Mouse (Mus musculus): Measurements from ENCODE around the gene Nt5m.

Nt5m gene

DNA sequence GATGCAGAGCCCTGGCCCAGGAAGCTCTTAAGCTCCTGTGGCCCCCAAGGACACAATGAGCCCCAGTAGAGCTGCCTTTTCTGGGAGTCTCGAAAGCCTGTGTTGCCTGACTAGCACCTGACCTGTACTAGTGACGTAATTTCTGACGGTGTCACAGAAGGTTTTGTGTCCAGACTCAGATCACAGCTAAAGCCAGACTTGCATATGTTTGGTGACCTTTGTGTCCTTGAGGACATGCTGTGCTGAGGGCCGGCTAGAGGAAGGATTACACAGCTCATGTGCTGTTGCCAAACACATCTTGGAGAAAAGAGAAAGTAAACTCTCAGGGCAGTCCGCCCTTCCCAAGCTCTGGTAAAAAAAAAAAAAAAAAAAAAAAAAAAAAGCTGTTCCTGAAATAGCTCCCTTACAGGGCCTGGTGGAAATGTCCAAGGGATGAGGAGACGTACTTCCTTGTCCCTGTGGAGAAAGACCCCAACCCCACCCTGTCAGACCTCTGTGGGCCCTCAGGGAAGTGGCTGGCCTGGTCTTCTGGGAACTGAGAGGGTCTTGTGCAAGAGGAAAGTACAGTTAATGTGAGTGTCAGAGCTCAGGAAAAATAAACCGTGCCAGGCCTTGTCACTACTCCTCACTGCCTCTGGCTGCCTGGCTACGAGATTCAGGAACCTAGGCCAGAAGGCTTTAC, 62.9 kb downstream of the Nt5m start:
- DNase-seq (ENCODE audit: low read depth, low spot score): no peak

DNA sequence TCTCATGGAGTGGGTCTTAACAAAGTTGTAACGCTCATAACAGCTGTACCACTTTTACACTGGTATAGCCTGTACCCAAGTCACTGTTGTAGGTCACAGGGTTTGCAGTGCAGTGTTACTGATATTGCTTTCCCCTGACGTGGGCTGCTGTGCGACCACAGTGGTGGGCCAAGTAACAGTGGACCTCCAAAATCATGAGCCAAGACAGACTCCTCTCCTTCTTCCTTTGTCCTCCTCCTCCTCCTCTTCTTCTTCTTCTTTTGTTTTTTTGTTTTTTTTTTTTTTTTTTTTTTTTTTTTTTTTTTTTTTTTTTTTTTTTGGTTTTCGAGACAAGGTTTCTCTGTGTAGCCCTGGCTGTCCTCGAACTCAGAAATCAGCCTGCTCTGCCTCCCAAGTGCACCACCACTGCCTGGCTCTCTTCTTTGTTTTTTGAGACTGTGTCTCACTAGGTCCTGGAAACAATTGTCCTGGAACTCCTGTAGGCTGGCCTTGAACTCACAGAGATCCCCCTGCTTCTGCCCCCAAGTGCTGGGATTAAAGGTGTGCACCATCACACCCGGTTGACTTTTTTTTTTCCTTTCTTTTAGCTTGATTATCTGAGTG, 67.4 kb downstream of the Nt5m start:
- no peak for DNase-seq (ENCODE audit: low read depth, low spot score)

DNA sequence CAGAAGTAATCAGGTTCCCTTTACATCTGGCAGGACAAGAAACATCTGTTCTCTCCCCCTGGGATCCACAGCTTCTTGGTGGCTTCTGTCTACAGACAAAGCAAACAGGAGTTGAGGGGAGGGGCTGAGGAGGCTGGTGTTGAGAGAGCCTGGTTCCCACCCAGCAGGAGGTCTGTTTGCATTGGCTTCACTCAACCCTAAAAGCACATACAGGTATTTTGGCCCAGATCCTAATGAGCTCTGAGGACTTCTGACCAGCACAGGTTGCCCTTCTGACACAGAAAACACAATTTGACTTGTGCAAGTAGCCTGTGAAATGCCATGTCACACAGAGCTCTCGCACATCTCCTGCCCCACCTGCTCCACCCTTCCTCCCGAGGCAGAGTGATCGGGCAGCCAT, 69.2 kb downstream of the Nt5m start:
- DNase-seq (ENCODE audit: low read depth, low spot score): no peak

DNA sequence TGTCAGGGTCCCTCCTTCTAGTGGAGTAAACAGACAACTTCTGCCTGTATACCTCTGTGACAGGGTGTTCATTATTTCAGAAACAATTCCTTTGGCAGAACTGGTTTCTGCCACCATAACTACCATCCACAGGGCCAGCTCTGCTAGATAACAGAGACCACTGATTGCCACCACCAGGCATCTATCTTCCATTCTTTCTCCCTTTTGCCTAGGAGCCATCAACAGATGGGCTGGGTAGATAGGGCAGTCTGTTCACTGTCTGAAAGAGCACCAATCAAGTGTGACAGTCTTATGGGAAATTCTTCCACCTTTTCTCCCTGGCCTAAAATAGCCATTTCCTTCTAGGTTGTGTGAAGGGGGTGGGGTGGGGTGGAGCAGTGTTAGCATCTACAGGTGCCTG, 71.3 kb downstream of the Nt5m start:
- no peak for DNase-seq (ENCODE audit: low read depth, low spot score)

DNA sequence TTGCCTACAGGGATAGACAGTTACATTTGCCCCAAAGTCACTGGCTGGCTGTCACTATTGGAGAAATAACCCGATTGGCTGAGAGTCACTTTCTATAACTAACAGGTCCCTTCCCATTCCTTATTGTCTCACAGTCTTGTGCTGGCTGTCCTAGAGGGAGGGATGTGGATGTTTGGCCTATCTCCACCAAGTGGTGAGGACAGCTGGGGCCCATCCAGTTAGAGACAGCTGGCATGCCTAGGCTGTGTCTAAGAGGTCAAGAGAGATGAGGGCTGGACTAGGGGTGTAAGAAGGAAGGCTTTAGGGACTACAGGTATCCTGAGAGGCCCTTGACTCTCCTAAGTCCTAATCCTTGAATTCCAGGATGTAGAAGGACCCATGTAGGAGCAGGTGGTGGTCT, 72.3 kb downstream of the Nt5m start:
- DNase-seq (ENCODE audit: low read depth, low spot score): no peak

DNA sequence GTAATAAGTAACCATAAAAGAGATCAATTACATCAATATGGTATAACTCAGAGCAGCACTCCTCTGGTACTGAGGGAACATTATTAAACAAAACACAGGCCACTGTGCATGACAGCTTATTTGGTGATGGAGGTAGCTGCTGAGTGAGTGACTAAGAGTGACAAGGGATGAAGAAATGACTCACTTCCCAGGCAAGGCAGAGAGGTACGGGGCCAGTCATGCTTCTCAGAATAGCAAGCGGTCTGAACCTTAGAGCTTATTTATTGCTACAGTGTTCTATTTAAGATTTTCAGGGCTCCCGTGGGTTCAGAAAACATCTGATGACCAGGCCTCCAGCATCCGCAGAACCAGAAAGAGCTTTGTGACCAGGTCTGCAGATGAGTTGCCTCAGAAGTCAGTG, 74.5 kb downstream of the Nt5m start:
- DNase-seq (ENCODE audit: low read depth, low spot score): no peak

DNA sequence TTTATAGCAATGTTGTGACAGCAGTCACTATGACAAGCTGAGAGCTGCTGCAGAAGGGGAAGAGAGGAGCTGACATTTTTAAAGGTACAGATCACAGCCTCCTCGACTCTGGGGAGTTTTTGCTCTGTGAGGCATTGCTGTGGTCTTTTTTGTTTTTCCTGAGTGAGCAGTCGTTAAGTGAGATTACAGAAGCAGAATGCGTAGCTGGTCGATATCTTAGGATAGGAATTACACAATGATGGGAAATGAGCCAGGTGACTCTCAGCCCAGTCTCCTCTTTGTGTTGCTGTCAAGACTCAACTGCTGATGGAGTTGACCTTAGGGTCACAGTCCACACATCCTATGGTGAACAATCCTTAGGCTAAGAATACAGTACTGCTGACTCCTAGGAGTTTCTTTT, 78.8 kb downstream of the Nt5m start:
- no peak for DNase-seq (ENCODE audit: low read depth, low spot score)

DNA sequence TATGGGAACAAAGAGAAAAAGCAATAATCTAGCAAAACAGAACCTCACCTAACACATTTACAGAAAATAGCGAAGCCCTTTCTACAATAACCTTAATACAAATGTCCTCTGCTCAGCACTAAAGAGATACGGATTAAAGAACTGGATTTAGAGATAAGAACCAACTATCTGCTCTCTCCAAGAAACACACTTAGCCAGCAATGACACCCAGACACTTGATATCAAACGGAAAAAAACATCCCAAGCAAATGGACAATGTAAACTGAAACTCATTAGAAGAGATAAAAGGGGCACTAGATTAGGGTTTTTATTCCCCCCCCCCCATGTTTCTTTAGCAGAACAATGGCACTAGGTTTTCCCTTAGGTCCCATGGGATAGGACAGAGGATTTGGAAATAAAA, 80.2 kb downstream of the Nt5m start:
- no peak for DNase-seq (ENCODE audit: low read depth, low spot score)

DNA sequence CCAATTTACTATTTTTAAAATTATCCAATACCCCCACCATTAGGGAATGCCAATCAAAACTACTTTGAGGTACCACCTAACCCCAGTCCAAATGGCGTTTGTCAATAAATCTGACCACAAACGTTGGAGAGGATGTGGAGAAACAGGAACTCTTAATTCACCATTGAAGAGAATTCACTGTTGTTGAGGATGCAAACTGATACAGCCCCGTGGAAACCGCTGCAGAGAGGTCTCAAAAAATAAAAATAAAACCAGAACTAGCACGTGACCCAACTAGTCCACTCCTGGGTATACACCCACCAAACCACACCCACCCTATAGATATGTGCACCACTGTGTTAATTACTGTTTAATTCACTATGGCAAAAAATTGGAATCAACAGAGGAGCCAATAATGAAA, 81.1 kb downstream of the Nt5m start:
- no peak for DNase-seq (ENCODE audit: low read depth, low spot score)

DNA sequence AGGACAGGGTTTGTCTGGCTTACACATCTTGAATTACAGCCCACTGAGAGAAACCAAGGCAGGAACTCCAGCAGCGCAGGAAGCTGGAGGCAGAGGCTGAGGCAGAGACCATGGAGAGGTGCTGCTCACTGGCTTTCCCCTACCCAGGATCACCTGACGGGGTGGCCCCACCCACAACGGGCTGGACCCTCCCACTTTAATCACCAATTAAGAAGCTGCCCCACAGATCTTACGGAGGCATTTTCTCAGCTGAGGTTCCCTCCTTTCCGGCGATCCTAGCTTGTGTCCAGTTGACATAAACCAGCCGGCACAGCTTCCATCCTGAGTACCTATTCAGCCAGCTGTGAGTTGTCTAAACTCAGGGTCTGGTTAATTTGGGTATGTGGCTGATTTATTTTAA, 82.0 kb downstream of the Nt5m start:
- DNase-seq (ENCODE audit: low read depth, low spot score): no peak

DNA sequence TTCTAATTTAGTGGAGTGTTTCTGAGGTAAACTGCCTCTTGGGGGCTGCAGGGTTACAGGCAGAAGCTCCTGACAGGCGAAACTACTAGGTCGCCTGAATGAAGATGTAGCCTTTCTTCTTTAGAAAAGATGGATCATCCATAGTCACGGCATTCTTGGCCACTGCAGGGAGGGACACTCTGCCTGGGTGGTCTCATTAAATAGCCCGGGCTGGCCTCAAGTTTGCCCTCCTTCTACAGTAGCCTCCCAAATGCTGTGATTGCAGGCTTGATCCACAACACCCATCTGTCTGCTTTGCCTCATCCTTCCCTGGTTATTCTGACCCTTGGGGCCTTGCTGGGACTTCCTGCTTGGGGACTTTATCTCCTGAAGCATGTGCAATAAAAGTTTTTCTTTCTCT, 90.8 kb downstream of the Nt5m start:
- no peak for DNase-seq (ENCODE audit: low read depth, low spot score)

Data from telencephalon, adult 2 months (tissue).